Mouse (Mus musculus): ENCODE measurements around the gene Spns3. TPM values are rescaled to one million over a fixed set of nuclear protein-coding genes. Genes with fewer than 3 reads are reported as not detected.

Spns3 gene
- total and polyA plus RNA-seq, 2 experiments from 2014 or later: 0.22 TPM; not detected in 1

DNA sequence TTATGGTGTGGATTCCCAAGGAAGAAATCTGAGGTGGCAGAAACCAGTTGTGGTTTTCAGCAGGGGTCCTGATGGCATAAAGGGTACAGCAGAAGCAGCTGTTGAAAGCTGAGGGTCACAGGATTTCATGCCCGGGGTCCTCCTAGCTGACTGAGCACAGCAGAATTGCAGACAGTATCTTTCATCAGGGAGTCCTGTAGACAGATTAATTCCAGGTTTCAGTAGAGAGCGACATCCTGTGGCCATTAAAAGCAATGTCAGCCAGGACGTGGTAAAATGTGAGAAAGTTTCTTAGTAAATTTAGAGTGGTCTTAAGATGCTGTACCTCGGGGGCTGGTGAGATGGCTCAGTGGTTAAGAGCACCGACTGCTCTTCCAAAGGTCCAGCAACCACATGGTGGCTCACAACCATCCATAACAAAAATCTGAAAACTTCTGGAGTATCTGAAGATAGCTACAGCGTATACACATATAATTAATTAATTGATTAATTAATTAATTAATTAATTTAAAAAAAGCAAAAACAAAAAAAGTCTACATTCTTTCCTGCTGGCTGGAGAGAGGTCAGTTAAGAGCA, 14.0 kb upstream of the Spns3 start:
- 22% methylated on average over 6 of the region's 6 CpGs for WGBS
- TF ChIP-seq CTCF (IDR thresholded peaks at IDR 0.05): peak; percentile 90

DNA sequence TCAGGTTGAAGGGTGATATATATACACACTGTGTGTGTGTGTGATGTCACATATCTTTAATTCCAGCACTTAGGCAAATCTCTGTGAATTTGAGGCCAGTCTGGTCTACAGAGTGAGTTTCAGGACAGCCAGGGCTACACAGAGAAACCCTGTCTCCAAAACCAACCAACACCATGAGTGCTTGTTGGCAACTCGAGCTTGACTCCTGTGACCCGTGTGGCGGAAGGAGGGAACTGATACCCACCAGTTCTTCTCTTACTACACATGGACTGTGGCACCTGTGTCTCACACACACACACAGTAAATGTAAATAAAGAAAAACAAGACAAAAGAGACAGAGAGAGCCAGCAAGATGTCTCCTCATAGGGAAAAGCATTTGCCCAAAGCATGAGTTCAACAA, 10.4 kb upstream of the Spns3 start:
- Histone ChIP-seq H3K36me3 (ENCODE audit: insufficient read depth, low read length) (no peaks in the 10 kb centered on the region), H3K4me1 (ENCODE audit: insufficient read depth, low read length) (no peaks in the 10 kb centered on the region), H3K27ac (ENCODE audit: low read depth, low read length) (no peak overlapping the region), H3K9ac (replicated peaks; ENCODE audit: low read length, poor library complexity, severe bottlenecking) (no peak overlapping the region), H3K4me2 (ENCODE audit: low read depth, low read length, poor library complexity, severe bottlenecking) (no peak overlapping the region), H3K4me3 (ENCODE audit: low read depth, low read length) (no peak overlapping the region), H3K9me3 (ENCODE audit: low read length) (no peaks in the 10 kb centered on the region), H3K27me3 (ENCODE audit: insufficient read depth, low read length) (no peaks in the 10 kb centered on the region)
- no peak for ATAC-seq (ENCODE audit: low FRiP score)
- WGBS: 75% methylated on average over 3 of the region's 3 CpGs
- no peak for DNase-seq (ENCODE audit: low spot score)
- TF ChIP-seq CTCF (IDR thresholded peaks at IDR 0.05): no peak

More for the DNA sequence above, 14.0 kb upstream of the Spns3 start:
- Histone ChIP-seq H3K9ac (replicated peaks; ENCODE audit: low read length, poor library complexity, severe bottlenecking) (no peak overlapping the region), H3K4me3 (ENCODE audit: low read depth, low read length) (no peak overlapping the region), H3K27me3 (ENCODE audit: insufficient read depth, low read length) (no peaks in the 10 kb centered on the region), H3K4me2 (ENCODE audit: low read depth, low read length, poor library complexity, severe bottlenecking) (no peak overlapping the region), H3K9me3 (ENCODE audit: low read length) (no peaks in the 10 kb centered on the region), H3K27ac (ENCODE audit: low read depth, low read length) (no peak overlapping the region), H3K4me1 (ENCODE audit: insufficient read depth, low read length) (no peaks in the 10 kb centered on the region), H3K36me3 (ENCODE audit: insufficient read depth, low read length) (no peaks in the 10 kb centered on the region)
- DNase-seq (ENCODE audit: low spot score): peak; percentile 87
- peak; percentile 47; the same call in 1 of the 2 replicates for ATAC-seq (ENCODE audit: low FRiP score)

DNA sequence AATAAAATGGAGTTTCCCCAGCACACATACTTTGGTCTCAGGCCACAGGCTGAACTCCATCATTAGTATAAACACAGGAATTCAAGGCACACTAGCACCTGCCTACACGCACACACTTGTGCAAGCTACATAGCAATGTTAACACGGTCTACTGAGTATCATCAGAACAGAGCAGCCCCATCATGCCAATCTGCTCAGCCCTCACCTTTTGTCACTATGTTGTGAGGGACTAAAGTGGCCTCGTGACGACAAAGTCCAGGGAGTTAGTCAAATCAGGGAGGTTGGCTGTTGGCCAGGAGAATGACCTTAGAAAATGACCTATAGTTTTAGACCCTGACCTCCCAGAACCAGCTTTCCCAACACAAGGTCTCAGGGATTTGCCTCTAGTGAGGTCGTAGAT, 7.8 kb upstream of the Spns3 start:
- Histone ChIP-seq H3K4me2 (ENCODE audit: low read depth, low read length, poor library complexity, severe bottlenecking) (no peak overlapping the region), H3K27me3 (ENCODE audit: insufficient read depth, low read length) (no peaks in the 10 kb centered on the region), H3K27ac (ENCODE audit: low read depth, low read length) (no peak overlapping the region), H3K4me1 (ENCODE audit: insufficient read depth, low read length) (no peaks in the 10 kb centered on the region), H3K9me3 (ENCODE audit: low read length) (no peaks in the 10 kb centered on the region), H3K9ac (replicated peaks; ENCODE audit: low read length, poor library complexity, severe bottlenecking) (no peak overlapping the region), H3K36me3 (ENCODE audit: insufficient read depth, low read length) (no peaks in the 10 kb centered on the region), H3K4me3 (ENCODE audit: low read depth, low read length) (no peak overlapping the region)
- TF ChIP-seq CTCF (IDR thresholded peaks at IDR 0.05): no peak
- WGBS: 56% methylated on average over 5 of the region's 5 CpGs
- ATAC-seq (ENCODE audit: low FRiP score) (no peak), DNase-seq (ENCODE audit: low spot score) (no peak)

DNA sequence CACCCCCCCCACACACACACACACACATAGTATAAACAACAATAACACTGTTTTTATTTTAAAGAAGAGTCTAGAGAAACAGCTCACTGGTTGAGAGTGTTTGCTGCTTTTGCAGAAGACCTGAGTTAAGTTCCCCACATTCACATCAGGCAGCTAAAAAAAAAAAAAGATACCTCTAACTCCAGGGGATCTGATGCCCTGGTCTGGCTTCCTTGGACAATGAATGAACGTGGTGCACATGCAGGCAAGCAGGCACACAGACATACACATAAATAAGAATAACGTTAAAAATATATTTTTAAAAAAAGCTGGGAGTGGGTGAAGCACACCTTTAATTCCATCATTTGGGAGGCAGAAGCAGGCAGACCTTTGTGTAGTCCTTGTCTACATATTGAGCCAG, 6.6 kb upstream of the Spns3 start:
- H3K27ac ChIP-seq (ENCODE audit: low read depth, low read length): no peak overlapping the region
- ATAC-seq (ENCODE audit: low FRiP score) (no peak), DNase-seq (ENCODE audit: low spot score) (no peak)
- no peak overlapping the region for H3K9ac ChIP-seq (replicated peaks; ENCODE audit: low read length, poor library complexity, severe bottlenecking)
- no peaks in the 10 kb centered on the region for H3K4me1 ChIP-seq (ENCODE audit: insufficient read depth, low read length)
- H3K4me3 ChIP-seq (ENCODE audit: low read depth, low read length): no peak overlapping the region
- TF ChIP-seq CTCF (IDR thresholded peaks at IDR 0.05): no peak
- WGBS: 71% methylated on average over 2 of the region's 2 CpGs
- no peak overlapping the region for H3K4me2 ChIP-seq (ENCODE audit: low read depth, low read length, poor library complexity, severe bottlenecking)
- no peaks in the 10 kb centered on the region for H3K36me3 ChIP-seq (ENCODE audit: insufficient read depth, low read length)
- no peaks in the 10 kb centered on the region for H3K9me3 ChIP-seq (ENCODE audit: low read length)
- H3K27me3 ChIP-seq (ENCODE audit: insufficient read depth, low read length): no peaks in the 10 kb centered on the region

DNA sequence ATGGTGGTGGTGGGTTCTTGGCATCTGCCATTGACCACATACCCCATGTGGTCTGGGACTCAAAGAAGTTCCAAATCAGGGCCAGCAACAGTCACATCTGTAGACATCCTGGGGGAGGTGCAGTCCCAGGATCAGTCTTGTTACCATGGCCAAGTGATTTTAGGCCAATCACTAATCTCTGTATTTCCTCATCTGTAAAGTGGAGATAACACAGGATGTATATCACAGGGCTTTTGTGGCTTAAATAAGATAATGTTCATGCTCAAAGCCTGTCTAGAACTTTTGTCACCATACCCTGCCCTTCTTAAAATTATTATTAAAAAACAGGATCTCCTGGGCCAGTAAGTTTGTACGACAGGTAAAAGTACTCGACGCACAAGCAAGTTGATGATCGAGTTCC, 6.2 kb upstream of the Spns3 start:
- H3K36me3 ChIP-seq (ENCODE audit: insufficient read depth, low read length): no peaks in the 10 kb centered on the region
- ATAC-seq (ENCODE audit: low FRiP score): no peak
- H3K27ac ChIP-seq (ENCODE audit: low read depth, low read length): no peak overlapping the region
- H3K4me1 ChIP-seq (ENCODE audit: insufficient read depth, low read length): no peaks in the 10 kb centered on the region
- no peak overlapping the region for H3K4me2 ChIP-seq (ENCODE audit: low read depth, low read length, poor library complexity, severe bottlenecking)
- no peak overlapping the region for H3K9ac ChIP-seq (replicated peaks; ENCODE audit: low read length, poor library complexity, severe bottlenecking)
- H3K4me3 ChIP-seq (ENCODE audit: low read depth, low read length): no peak overlapping the region
- H3K9me3 ChIP-seq (ENCODE audit: low read length): no peaks in the 10 kb centered on the region
- no peak for DNase-seq (ENCODE audit: low spot score)
- H3K27me3 ChIP-seq (ENCODE audit: insufficient read depth, low read length): no peaks in the 10 kb centered on the region
- no peak for TF ChIP-seq CTCF (IDR thresholded peaks at IDR 0.05)
- WGBS: 93% methylated on average over 4 of the region's 4 CpGs

DNA sequence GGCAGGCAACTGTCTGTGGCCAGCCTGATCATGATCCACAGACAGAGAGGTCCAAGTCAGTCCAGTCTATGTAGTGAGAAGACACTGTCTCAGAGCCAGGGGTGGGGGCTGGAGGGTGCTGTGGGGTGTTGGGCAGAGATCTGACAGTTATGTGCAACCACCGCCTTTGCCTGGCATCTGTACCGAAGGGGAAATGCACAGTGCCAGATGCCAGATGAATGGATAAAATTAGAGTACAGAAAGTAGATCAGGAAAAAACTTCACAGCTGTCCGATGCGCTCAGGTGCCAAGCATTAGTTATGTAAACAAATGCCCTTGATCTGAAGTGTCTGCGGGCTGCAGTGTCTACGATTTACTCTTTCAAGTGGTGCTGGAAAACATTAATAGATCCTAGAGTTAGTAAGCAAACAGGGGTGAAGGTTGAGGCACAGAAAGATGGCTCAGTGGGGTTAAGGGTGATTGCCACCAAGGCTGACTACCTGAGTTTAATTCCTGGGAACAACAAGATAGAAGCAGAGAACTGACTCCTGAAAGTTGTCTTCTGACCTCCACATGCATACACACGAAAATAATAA, 1.3 kb upstream of the Spns3 start:
- Histone ChIP-seq H3K4me3 (ENCODE audit: low read depth, low read length) (no peak overlapping the region), H3K4me2 (ENCODE audit: low read depth, low read length, poor library complexity, severe bottlenecking) (no peak overlapping the region), H3K27ac (ENCODE audit: low read depth, low read length) (no peak overlapping the region), H3K4me1 (ENCODE audit: insufficient read depth, low read length) (no peaks in the 10 kb centered on the region), H3K9ac (replicated peaks; ENCODE audit: low read length, poor library complexity, severe bottlenecking) (no peak overlapping the region), H3K36me3 (ENCODE audit: insufficient read depth, low read length) (no peaks in the 10 kb centered on the region), H3K27me3 (ENCODE audit: insufficient read depth, low read length) (no peaks in the 10 kb centered on the region), H3K9me3 (ENCODE audit: low read length) (no peaks in the 10 kb centered on the region)
- no peak for DNase-seq (ENCODE audit: low spot score)
- ATAC-seq (ENCODE audit: low FRiP score): no peak
- 77% methylated on average over 7 of the region's 7 CpGs for WGBS
- no peak for TF ChIP-seq CTCF (IDR thresholded peaks at IDR 0.05)

Data from midbrain, postnatal 0 days (tissue).